Mouse (Mus musculus) small intestine, adult 2 months (tissue): ENCODE measurements around the gene Commd6.

Experiments
- CTCF ChIP-seq: fragments of 200-500 bp; IDR thresholded peaks from 2 replicates; pipeline ENCODE4 v1.5.1; 2012; ENCODE audit warnings: low read depth, mild to moderate bottlenecking, control low read depth, inconsistent platforms, low read length, moderate library complexity, mixed read lengths; ENCODE audit not compliant: insufficient replicate concordance, insufficient read length; ENCODE audit errors: extremely low read depth
- POLR2A ChIP-seq: fragments of 200-500 bp; IDR thresholded peaks from 2 replicates; pipeline ENCODE4 v1.6.1; 2012; ENCODE audit warnings: low read depth, mild to moderate bottlenecking, control low read depth, inconsistent platforms, low read length, moderate library complexity

GRCm38 (mm10) chr14:101668626-101669025 is 28.1 kb upstream of the Commd6 start:
- TF ChIP-seq POLR2A (no peak), CTCF (no peak)
